Mouse (Mus musculus): ENCODE results near the gene Ncs1. TPM values are rescaled to one million over a fixed set of nuclear protein-coding genes. Genes with fewer than 3 reads are reported as not detected.

Gene Ncs1
- total and polyA plus RNA-seq, 3 experiments = 0.04 TPM; not detected in 2

DNA sequence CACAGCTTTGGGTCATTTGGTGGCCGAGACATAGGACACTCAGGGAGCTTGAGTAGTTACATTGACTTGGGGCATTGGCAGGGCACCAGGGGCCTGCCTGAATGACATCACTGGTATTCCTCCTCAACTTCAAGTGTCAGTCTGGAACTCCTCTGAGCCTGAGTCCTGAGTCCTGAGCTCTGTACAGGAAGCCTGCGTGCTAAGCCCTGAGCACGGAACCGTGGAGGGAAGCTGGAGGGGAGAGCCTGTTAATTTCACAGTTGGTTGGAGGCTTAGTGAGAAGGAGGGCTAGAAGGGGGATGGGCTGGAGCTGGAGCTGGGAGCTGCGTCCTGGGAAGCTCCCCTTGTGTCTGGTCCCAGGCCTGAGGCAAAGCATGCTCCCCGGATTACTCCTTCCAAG, 21.8 kb downstream of the Ncs1 start:
- Histone ChIP-seq H3K27ac (ENCODE audit: insufficient read depth, low read depth) (no peak overlapping the region), H3K36me3 (replicated peaks in 1 of 2; ENCODE audit: control insufficient read depth in 1 of 2, insufficient read depth in 1 of 2, low read length in 1 of 2) (no peaks in the 10 kb centered on the region), H3K27me3 (replicated peaks) (peaks cover 88% of the 10 kb centered on the region), H3K9me3 (replicated peaks; ENCODE audit: low read length) (peaks cover 7% of the 10 kb centered on the region), H3K4me1 (ENCODE audit: control insufficient read depth in 1 of 2, insufficient read depth in 2 of 2) (peaks cover 0 to 3% of the 10 kb centered on the region in 2 experiments; a peak in 1 of 4 replicates), H3K4me2 (ENCODE audit: insufficient read depth, low read depth, poor library complexity, severe bottlenecking) (no peak overlapping the region), H3K4me3 (replicated peaks in 1 of 3; ENCODE audit: low read depth in 2 of 3, low read length in 2 of 3, poor library complexity in 1 of 3) (no peak overlapping the region), H3K9ac (ENCODE audit: insufficient read depth, low read depth) (no peak overlapping the region), H3K79me2 (replicated peaks; ENCODE audit: control insufficient read depth, extremely low read depth, insufficient read depth, poor library complexity, severe bottlenecking) (no peaks in the 10 kb centered on the region)
- in situ Hi-C loops (cut with MboI; ENCODE audit: low pct_ligation_motif_present, low pct_unique_long_range_greater_than_20kb, low sequenced_read_pairs) (no loop called here), dilution Hi-C loops (cut with MboI; ENCODE audit: extremely low pct_ligation_motif_present, extremely low pct_unique_long_range_greater_than_20kb, low sequenced_read_pairs) (no loop called here)
- no peak for DNase-seq (ENCODE audit: extremely low read depth)
- no peak for TF ChIP-seq USF1 (IDR thresholded peaks at IDR 0.05; ENCODE audit: low read depth, low read length)

DNA sequence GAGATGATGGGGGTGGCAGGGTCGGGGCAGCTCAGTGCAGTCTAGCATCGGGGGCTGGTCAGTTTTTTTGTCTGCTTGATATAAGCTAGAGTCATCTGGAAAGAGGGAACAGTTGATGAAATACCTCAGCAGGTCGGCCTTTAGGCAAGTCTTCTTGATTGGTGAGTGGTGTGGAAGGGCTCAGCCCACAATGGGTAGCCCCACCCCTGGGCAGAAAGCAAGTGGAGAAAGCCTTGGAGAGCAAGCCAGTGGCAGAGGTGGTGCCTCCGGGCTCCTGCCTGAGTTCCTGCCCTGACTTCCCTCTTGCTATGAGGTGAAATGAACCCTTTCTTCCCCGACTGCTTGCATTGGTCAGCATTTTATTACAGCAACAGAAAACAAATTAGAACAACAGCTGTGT, 23.0 kb downstream of the Ncs1 start:
- H3K79me2 ChIP-seq (replicated peaks; ENCODE audit: control insufficient read depth, extremely low read depth, insufficient read depth, poor library complexity, severe bottlenecking) = no peaks in the 10 kb centered on the region
- H3K36me3 ChIP-seq (replicated peaks in 1 of 2; ENCODE audit: control insufficient read depth in 1 of 2, insufficient read depth in 1 of 2, low read length in 1 of 2) = no peaks in the 10 kb centered on the region
- H3K4me2 ChIP-seq (ENCODE audit: insufficient read depth, low read depth, poor library complexity, severe bottlenecking) = no peak overlapping the region
- H3K4me1 ChIP-seq (ENCODE audit: control insufficient read depth in 1 of 2, insufficient read depth in 2 of 2) = peaks cover 0 to 3% of the 10 kb centered on the region in 2 experiments; a peak in 1 of 4 replicates
- peaks cover 88% of the 10 kb centered on the region for H3K27me3 ChIP-seq (replicated peaks)
- dilution Hi-C loops (cut with MboI; ENCODE audit: extremely low pct_ligation_motif_present, extremely low pct_unique_long_range_greater_than_20kb, low sequenced_read_pairs) = no loop called here
- peaks cover 7% of the 10 kb centered on the region for H3K9me3 ChIP-seq (replicated peaks; ENCODE audit: low read length)
- no peak overlapping the region for H3K27ac ChIP-seq (ENCODE audit: insufficient read depth, low read depth)
- in situ Hi-C loops (cut with MboI; ENCODE audit: low pct_ligation_motif_present, low pct_unique_long_range_greater_than_20kb, low sequenced_read_pairs) = no loop called here
- no peak overlapping the region for H3K4me3 ChIP-seq (replicated peaks in 1 of 3; ENCODE audit: low read depth in 2 of 3, low read length in 2 of 3, poor library complexity in 1 of 3)
- H3K9ac ChIP-seq (ENCODE audit: insufficient read depth, low read depth) = no peak overlapping the region
- TF ChIP-seq BHLHE40 (IDR thresholded peaks at IDR 0.05; ENCODE audit: low read depth, low read length) = no peak
- no peak for TF ChIP-seq JUN (IDR thresholded peaks at IDR 0.05; ENCODE audit: insufficient read depth, low read depth, low read length)
- no peak for TF ChIP-seq IRF4 (IDR thresholded peaks at IDR 0.05; ENCODE audit: low read depth, low read length)
- no peak for TF ChIP-seq ETS1 (conservative IDR thresholded peaks at IDR 0.05; ENCODE audit: low read depth, low read length)
- TF ChIP-seq USF1 (IDR thresholded peaks at IDR 0.05; ENCODE audit: low read depth, low read length) = no peak
- no peak for TF ChIP-seq MAFK (IDR thresholded peaks at IDR 0.05; ENCODE audit: insufficient replicate concordance, low read length)
- TF ChIP-seq RCOR1 (conservative IDR thresholded peaks at IDR 0.05; ENCODE audit: low read depth, low read length) = no peak
- no peak for TF ChIP-seq E2F4 (IDR thresholded peaks at IDR 0.05; ENCODE audit: insufficient replicate concordance, low read depth, low read length)
- no peak for TF ChIP-seq ZMIZ1 (IDR thresholded peaks at IDR 0.05; ENCODE audit: low read depth, low read length)
- TF ChIP-seq TCF12 (IDR thresholded peaks at IDR 0.05; ENCODE audit: low read depth, low read length) = no peak
- no peak for TF ChIP-seq HCFC1 (IDR thresholded peaks at IDR 0.05; ENCODE audit: low read depth, low read length)
- TF ChIP-seq EP300 (IDR thresholded peaks at IDR 0.05; ENCODE audit: low read length) = no peak
- no peak for TF ChIP-seq CTCF (conservative IDR thresholded peaks at IDR 0.05 in 1 of 2, IDR thresholded peaks at IDR 0.05 in 1 of 2; ENCODE audit: low read depth in 2 of 2, low read length in 2 of 2)
- no peak for TF ChIP-seq CHD2 (IDR thresholded peaks at IDR 0.05; ENCODE audit: low read length)
- TF ChIP-seq NELFE (IDR thresholded peaks at IDR 0.05; ENCODE audit: low read depth, low read length) = no peak
- no peak for TF ChIP-seq KAT2A (IDR thresholded peaks at IDR 0.05; ENCODE audit: insufficient replicate concordance, low read length)
- DNase-seq (ENCODE audit: extremely low read depth) = no peak
